Mouse (Mus musculus) midbrain, embryonic 11.5 days (tissue): ENCODE results near the gene Rps29. TPM values are rescaled to one million over a fixed set of nuclear protein-coding genes. Genes with fewer than 3 reads are reported as not detected.

ENCODE experiments used
- ATAC-seq: fragments of 200-750 bp; cut with Nextera tagmentation; 2 replicates; pipeline ENCODE4 v1.8.0; 2017; ENCODE audit warnings: moderate TSS enrichment, moderate library complexity; ENCODE audit not compliant: low FRiP score
- DNase-seq: peaks from one replicate; pipeline ENCODE4 v3.0.0; 2015; ENCODE audit warnings: low spot score; ENCODE audit errors: missing footprints
- H3K27ac ChIP-seq: fragments of 300-500 bp; sonication (generic); 2 replicates; pipeline ENCODE4 v1.5.1; 2014; ENCODE audit warnings: low read depth, low read length
- H3K27me3 ChIP-seq: fragments of 300-500 bp; sonication (generic); 2 replicates; pipeline ENCODE4 v1.6.1; 2014; ENCODE audit warnings: mild to moderate bottlenecking, low read length, moderate library complexity, mixed read lengths; ENCODE audit not compliant: control insufficient read depth, insufficient read depth
- H3K36me3 ChIP-seq: fragments of 300-500 bp; sonication (generic); 2 replicates; pipeline ENCODE4 v1.6.1; 2014; ENCODE audit warnings: mild to moderate bottlenecking, low read length, moderate library complexity, mixed read lengths; ENCODE audit not compliant: control insufficient read depth, insufficient read depth
- H3K4me1 ChIP-seq: fragments of 300-500 bp; sonication (generic); 2 replicates; pipeline ENCODE4 v1.6.1; 2014; ENCODE audit warnings: low read length; ENCODE audit not compliant: control insufficient read depth, insufficient read depth
- H3K4me2 ChIP-seq: fragments of 300-500 bp; sonication (generic); 2 replicates; pipeline ENCODE4 v1.6.1; 2014; ENCODE audit warnings: mild to moderate bottlenecking, moderate library complexity
- H3K4me3 ChIP-seq: fragments of 300-500 bp; sonication (generic); 2 replicates; pipeline ENCODE4 v1.5.1; 2014; ENCODE audit warnings: low read depth, low read length
- H3K9ac ChIP-seq: fragments of 300-500 bp; sonication (generic); 2 replicates; pipeline ENCODE4 v1.6.1; 2014; ENCODE audit warnings: low read length
- H3K9me3 ChIP-seq: fragments of 300-500 bp; sonication (generic); 2 replicates; pipeline ENCODE4 v1.6.1; 2016; ENCODE audit warnings: low read length; ENCODE audit not compliant: control insufficient read depth
- WGBS: fragments of 180-500 bp; shearing (Covaris S2); extraction: QIAGEN DNeasy Blood & Tissue Kit; methylation state at CpG from one replicate; pipeline ENCODE4 v1.1.7; 2014; 5-methylcytosine and 5-hydroxymethylcytosine counted together
- polyA plus RNA-seq: library from polyadenylated mRNA; unstranded; fragments of >200 nt; fragmentation: Nextera tagmentation; extraction: Ambion mirVana; gene quantifications from 2 replicates; pipeline ENCODE4 v1.2.1, GENCODE M21; 2014

The Rps29 gene
- polyA plus RNA-seq, 1 experiment from 2014 or later: 1,438 TPM

DNA sequence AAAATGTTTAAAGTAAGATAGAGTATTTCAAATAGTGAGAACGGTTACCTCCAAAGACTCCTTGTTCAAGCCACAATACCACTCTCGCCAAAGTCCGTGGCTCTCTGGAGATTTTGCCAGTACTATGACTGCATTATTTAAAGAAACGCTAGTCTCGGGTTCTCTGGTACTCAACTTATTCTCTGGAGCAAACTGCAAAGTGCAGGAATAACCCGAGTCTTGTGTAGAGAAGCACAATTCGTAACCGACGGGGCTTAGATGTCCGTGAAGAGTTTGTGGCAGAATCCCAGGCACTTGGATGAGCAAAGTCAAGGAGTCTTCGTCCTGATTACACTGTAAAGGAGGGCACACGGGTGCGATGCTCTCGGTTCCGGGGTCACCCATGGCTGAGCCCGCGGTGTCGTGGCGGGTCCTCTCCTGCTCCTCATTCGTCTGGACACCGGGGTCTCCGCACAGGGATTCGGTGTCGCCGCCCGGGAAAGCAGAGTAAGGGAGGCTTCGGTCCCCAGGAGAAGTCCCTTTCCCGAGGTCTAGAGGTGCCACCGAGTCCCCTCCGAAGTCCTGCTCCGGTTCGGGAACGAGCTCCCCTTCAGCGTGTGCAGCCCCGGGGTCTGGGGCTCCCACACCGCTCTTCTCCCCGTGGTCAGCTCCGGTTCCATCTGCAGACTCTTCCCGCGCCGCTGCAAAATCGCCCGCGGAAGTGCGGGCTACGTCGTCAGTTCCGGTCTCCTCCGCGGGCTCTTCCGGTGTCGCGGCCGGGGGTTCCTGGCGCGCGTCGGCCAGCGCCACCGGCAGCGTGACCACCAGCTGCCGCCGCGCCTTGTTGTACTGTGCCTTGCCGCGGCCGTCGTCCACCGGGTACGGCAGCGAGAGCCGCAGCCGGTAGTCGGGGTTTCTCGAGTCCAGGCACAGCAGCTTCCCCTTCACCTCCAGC, 37.7 kb upstream of the Rps29 start, which contains the start of gene Gm49383:
TSS of gene Gm49383 (minus strand) at position 661 of the 934 bp plus-strand sequence.
- peak; percentile 88 for ATAC-seq
- peak within 1 kb of the TSS; percentile 89 for H3K9ac ChIP-seq
- H3K36me3 ChIP-seq: peaks cover 6% of the 10 kb centered on the region; the same call in 1 of the 2 replicates
- H3K4me1 ChIP-seq: peaks cover 15% of the 10 kb centered on the region
- under 1% methylated on average over 75 of the region's 75 CpGs for WGBS
- H3K27me3 ChIP-seq: no peaks in the 10 kb centered on the region
- peak within 1 kb of the TSS; percentile 98 for H3K4me2 ChIP-seq
- peak within 1 kb of the TSS; percentile 93 for H3K4me3 ChIP-seq
- H3K27ac ChIP-seq: peak within 1 kb of the TSS; percentile 79
- DNase-seq: peak; percentile 98
- H3K9me3 ChIP-seq: no peaks in the 10 kb centered on the region

DNA sequence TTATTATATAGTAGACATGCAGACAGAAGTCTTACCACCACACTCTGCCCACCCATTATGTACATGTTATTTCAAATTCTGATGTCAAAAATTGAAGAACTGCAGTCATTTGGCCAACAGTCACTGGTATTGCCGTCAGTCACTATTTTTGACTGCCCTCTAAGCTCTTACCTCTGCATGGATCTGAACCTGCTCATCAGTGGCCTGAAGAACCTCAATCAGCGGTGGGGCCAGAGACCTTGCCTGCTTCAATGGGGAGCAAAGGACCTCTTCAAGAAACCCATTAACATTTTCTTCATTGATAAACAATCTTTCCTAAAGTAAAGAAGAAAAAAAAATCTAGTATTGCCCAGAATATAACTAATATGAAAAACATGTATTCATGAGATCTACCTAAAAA, 33.7 kb upstream of the Rps29 start:
- no peak overlapping the region for H3K4me3 ChIP-seq
- H3K36me3 ChIP-seq: 0 out of 2 replicates have a peak, but pooled peaks cover 10% of the 10 kb centered on the region
- H3K4me2 ChIP-seq: no peak overlapping the region
- H3K4me1 ChIP-seq: peaks cover 4% of the 10 kb centered on the region; the same call in 1 of the 2 replicates
- H3K9me3 ChIP-seq: no peaks in the 10 kb centered on the region
- no peaks in the 10 kb centered on the region for H3K27me3 ChIP-seq
- ATAC-seq: no peak
- 94% methylated on average over 2 of the region's 2 CpGs for WGBS
- no peak overlapping the region for H3K27ac ChIP-seq
- no peak for DNase-seq
- H3K9ac ChIP-seq: no peak overlapping the region

DNA sequence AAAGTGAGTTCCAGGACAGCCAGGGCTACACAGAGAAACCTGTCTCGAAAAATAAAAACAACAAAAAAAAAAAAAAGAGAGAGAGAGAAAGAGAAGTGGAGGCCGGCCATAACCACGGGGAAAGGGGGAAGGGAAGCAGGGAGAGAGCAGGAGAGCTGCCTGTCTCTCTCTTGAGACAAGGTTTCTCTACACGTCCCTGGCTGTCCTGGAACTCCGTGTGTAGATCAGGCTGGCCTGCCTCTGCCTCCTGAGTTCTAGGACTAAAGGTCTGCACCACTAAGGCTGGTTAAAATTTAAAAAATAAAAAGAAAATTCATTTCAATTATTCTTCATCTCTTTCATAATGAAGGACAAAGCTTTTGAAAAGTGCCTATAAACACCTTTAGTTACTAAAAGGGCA, 32.4 kb upstream of the Rps29 start:
- DNase-seq: peak; percentile 69
- ATAC-seq: no peak
- H3K36me3 ChIP-seq: 0 out of 2 replicates have a peak, but pooled peaks cover 10% of the 10 kb centered on the region
- H3K9ac ChIP-seq: no peak overlapping the region
- peaks cover 8% of the 10 kb centered on the region; the same call in 1 of the 2 replicates for H3K4me1 ChIP-seq
- 91% methylated on average over 5 of the region's 5 CpGs for WGBS
- no peaks in the 10 kb centered on the region for H3K27me3 ChIP-seq
- H3K4me3 ChIP-seq: no peak overlapping the region
- no peak overlapping the region for H3K4me2 ChIP-seq
- H3K27ac ChIP-seq: no peak overlapping the region
- H3K9me3 ChIP-seq: no peaks in the 10 kb centered on the region

DNA sequence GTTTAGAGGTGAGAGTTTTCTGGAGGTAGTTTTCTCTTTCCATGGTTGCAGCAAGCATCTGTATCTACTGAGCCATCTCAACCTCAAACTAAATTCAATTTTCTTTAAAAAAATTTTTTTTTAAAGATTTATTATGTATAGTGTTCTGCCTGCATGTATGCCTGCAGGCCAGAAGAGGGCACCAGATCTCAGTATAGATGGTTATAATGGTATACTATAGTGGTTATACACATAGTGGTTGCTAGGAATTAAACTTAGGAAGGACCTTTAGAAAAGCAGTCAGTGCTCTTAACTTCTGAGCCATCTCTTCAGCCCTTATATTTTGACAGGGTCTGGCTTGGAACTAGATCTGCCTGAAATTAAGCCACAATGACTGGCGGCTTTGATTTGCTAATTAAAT, 31.5 kb upstream of the Rps29 start:
- DNase-seq: peak; percentile 83
- H3K4me2 ChIP-seq: no peak overlapping the region
- H3K4me1 ChIP-seq: peaks cover 5% of the 10 kb centered on the region; the same call in 1 of the 2 replicates
- no peaks in the 10 kb centered on the region for H3K27me3 ChIP-seq
- H3K9me3 ChIP-seq: no peaks in the 10 kb centered on the region
- H3K27ac ChIP-seq: no peak overlapping the region
- no peak for ATAC-seq
- 97% methylated on average over 1 of the region's 1 CpGs for WGBS
- no peak overlapping the region for H3K9ac ChIP-seq
- H3K36me3 ChIP-seq: 0 out of 2 replicates have a peak, but pooled peaks cover 10% of the 10 kb centered on the region
- no peak overlapping the region for H3K4me3 ChIP-seq

DNA sequence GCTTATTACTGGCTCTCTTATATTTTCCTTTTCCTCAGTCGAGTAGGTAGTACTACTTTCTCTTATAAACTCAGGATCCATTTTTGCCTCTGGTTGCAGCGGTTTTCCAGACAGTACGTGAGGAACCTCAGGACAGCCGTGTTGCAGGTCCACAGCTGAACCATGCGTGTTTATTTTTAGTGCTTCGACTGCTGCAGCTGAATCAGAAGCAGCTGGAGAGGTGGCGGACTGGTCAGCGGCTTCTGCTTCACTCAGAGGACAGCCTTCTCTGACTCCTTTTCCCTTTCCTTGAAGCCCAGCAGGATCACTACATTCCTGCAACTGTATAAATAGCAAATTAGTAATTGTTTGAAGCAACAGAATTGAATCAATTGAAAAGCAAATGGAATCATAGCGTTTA, 31.1 kb upstream of the Rps29 start:
- DNase-seq (peak; percentile 37), ATAC-seq (no peak)
- Histone ChIP-seq H3K9me3 (no peaks in the 10 kb centered on the region), H3K4me1 (peaks cover 10% of the 10 kb centered on the region), H3K4me2 (no peak overlapping the region), H3K4me3 (no peak overlapping the region), H3K36me3 (0 out of 2 replicates have a peak, but pooled peaks cover 10% of the 10 kb centered on the region), H3K27ac (no peak overlapping the region), H3K9ac (no peak overlapping the region), H3K27me3 (no peaks in the 10 kb centered on the region)
- WGBS: 87% methylated on average over 9 of the region's 9 CpGs

DNA sequence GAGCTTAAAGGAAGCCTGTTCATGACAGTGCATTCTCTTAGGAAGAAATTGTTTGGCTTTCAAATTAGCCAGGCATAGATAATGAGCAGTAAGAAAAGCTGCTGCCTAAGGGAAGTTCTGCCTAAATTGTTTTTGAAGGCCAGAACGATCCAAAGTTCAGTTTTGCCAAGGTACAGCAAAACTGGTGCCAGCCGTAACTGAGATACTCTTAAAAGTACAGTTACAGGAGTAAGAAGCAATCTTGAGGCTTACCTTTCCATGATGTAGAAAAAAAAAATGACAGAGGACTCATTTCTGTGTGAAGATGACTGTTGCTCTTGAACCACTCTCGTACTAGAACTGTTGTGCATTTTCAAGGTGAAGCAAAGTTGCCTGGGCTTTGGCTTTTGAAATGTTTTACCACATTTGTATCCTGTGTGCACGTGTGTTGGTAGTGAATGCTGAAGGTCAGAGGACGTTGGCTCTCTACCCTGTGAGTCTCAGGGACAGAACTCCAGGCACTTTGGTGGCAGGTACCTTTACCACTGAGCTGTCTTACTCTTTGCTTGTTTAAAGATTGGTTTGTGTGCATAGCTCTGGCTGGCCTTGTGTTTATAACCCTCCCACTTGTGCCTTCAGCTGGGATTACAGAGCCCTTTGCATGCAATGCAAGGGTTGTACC, 28.0 kb upstream of the Rps29 start:
- H3K9me3 ChIP-seq: no peaks in the 10 kb centered on the region
- H3K27me3 ChIP-seq: no peaks in the 10 kb centered on the region
- no peak overlapping the region for H3K27ac ChIP-seq
- no peak overlapping the region for H3K9ac ChIP-seq
- H3K4me3 ChIP-seq: no peak overlapping the region
- peaks cover 16% of the 10 kb centered on the region for H3K4me1 ChIP-seq
- ATAC-seq: no peak
- WGBS: 75% methylated on average over 5 of the region's 5 CpGs
- DNase-seq: peak; percentile 82
- H3K36me3 ChIP-seq: peaks cover 12% of the 10 kb centered on the region; the same call in 1 of the 2 replicates
- no peak overlapping the region for H3K4me2 ChIP-seq

DNA sequence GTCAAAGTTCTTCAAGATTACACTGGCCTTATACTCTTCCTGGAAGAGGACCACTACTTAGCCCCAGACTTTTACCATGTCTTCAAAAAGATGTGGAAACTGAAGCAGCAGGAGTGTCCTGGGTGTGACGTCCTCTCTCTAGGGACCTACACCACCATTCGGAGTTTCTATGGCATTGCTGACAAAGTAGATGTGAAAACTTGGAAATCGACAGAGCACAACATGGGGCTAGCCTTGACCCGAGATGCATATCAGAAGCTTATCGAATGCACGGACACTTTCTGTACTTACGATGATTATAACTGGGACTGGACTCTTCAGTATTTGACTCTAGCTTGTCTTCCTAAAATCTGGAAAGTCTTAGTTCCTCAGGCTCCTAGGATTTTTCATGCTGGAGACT, 26.4 kb upstream of the Rps29 start:
- H3K9me3 ChIP-seq: no peaks in the 10 kb centered on the region
- peak; percentile 87 for DNase-seq
- no peak overlapping the region for H3K27ac ChIP-seq
- H3K4me2 ChIP-seq: peak overlapping the region; percentile 98
- ATAC-seq: no peak
- H3K36me3 ChIP-seq: peaks cover 7% of the 10 kb centered on the region; the same call in 1 of the 2 replicates
- peak overlapping the region; percentile 89 for H3K4me3 ChIP-seq
- peaks cover 16% of the 10 kb centered on the region for H3K4me1 ChIP-seq
- H3K27me3 ChIP-seq: no peaks in the 10 kb centered on the region
- 78% methylated on average over 7 of the region's 7 CpGs for WGBS
- H3K9ac ChIP-seq: peak overlapping the region; percentile 92

DNA sequence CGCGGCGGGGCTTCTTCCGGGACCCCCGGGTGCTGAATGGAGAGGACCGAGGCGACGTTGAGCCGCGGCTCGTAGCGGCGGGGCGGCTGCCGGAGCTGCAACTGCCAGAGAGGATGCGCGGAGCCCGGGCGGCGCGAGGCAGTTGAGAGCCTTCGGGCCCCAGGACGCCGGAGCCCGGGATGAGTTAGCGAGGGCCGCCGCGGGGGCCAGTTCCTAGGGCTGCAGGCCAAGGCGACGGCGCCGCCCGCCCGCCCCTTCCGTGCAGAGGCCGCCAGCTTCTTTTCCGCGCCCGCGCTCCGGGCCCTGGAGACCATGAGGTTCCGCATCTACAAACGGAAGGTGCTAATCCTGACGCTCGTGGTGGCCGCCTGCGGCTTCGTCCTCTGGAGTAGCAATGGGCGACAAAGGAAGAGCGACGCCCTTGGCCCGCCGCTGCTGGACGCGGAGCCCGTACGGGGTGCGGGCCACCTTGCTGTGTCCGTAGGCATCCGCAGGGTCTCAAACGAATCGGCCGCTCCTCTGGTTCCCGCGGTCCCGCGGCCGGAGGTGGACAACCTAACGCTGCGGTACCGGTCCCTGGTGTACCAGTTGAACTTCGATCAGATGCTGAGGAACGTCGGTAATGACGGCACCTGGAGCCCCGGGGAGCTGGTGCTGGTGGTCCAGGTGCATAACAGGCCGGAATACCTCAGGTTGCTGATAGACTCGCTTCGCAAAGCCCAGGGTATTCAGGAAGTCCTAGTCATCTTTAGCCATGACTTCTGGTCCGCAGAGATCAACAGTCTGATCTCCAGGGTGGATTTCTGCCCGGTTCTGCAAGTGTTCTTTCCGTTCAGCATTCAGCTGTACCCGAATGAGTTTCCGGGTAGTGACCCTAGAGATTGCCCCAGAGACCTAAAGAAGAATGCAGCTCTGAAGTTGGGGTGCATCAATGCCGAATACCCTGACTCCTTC, 25.6 kb upstream of the Rps29 start:
- Histone ChIP-seq H3K4me3 (peak overlapping the region; percentile 89), H3K4me1 (peaks cover 16% of the 10 kb centered on the region), H3K27me3 (no peaks in the 10 kb centered on the region), H3K36me3 (peaks cover 6% of the 10 kb centered on the region; the same call in 1 of the 2 replicates), H3K9ac (peak overlapping the region; percentile 92), H3K9me3 (no peaks in the 10 kb centered on the region), H3K4me2 (peak overlapping the region; percentile 98), H3K27ac (peak overlapping the region; percentile 80)
- DNase-seq (peak; percentile 95), ATAC-seq (peak; percentile 75)
- WGBS: 3% methylated on average over 75 of the region's 86 CpGs
